Mouse (Mus musculus): ENCODE results near the gene Uhrf1. TPM values are rescaled to one million over a fixed set of nuclear protein-coding genes. Genes with fewer than 3 reads are reported as not detected.
A peak's percentile ranks its signal among the peaks of the same experiment; 100 is the strongest.

The Uhrf1 gene
- total and polyA plus RNA-seq, 2 experiments from 2014 or later: 4.7 to 10.0 TPM

DNA sequence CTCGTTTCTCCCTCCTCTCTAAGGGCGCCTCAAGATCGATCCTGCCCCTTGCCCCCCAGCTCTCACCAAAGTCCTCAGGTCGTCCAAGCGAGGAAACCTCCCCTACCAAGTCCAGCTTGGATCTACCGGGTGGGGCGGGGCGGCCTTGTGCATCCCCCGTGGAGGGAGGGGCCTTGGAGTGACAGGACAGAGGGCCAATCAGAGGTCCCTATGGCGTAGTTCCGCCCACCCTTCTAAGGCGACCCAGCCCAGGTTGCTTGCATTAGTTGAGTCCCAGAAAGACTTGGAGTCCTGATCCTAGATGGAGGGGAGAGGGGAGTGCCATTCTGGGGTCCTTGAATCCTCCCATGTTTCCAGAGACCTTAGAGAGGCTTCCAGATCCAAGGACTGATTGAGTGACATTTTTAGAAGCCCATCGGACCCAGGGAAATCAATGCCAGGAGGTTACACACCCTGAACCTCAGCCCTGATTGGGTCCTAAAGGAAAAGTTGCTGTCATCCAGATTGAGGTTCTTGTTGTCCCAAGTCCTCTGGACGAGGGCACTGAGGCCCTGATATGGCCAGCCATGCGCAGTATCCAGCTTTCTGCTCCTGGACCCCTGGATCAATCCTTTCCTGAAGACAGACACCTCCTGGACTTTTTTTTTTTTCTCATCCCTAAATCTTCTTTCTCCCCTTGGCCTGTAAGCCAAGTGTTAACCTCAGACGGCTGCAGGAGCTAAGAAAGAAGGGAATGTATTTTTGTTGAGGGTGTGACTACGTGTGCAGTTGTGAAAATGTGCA lies 12.5 kb upstream of the Uhrf1 start:
- WGBS: 8% methylated on average over 17 of the region's 17 CpGs
- TF ChIP-seq CTCF (IDR thresholded peaks at IDR 0.05): no peak
- ATAC-seq (ENCODE audit: low FRiP score) (peak; percentile 55; the same call in 1 of the 2 replicates), DNase-seq (ENCODE audit: low spot score) (peak; percentile 62)
- Histone ChIP-seq H3K27ac (ENCODE audit: low read depth, low read length) (peak overlapping the region; percentile 55), H3K4me3 (ENCODE audit: low read depth, low read length) (peak overlapping the region; percentile 20; the same call in 1 of the 2 replicates), H3K4me1 (ENCODE audit: insufficient read depth, low read length) (no peaks in the 10 kb centered on the region), H3K36me3 (ENCODE audit: insufficient read depth, low read length) (no peaks in the 10 kb centered on the region), H3K27me3 (ENCODE audit: insufficient read depth, low read length) (0 out of 2 replicates have a peak, but pooled peaks cover 4% of the 10 kb centered on the region), H3K4me2 (ENCODE audit: low read depth, low read length, poor library complexity, severe bottlenecking) (peak overlapping the region; percentile 38), H3K9me3 (ENCODE audit: low read length) (no peaks in the 10 kb centered on the region), H3K9ac (replicated peaks; ENCODE audit: low read length, poor library complexity, severe bottlenecking) (0 out of 2 replicates have a peak overlapping the region, but pooled peaks have one; percentile 44)

DNA sequence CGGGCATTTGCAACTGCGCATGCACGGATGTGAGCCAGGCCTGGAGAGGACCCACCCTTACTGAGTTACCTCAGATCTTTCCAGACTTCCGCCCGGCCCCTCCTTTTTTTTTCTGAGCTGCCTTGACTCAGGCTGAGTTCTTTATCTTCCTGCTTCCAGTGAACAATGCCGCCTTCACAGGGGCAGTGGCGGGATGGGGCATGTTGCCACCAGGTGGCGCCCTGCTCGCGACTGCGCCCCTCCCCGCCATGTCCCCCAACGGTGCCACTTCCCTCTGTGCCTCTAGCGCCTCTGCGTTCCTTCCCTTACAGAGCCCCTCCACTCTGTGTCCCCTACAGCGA lies 12.0 kb upstream of the Uhrf1 start:
- Histone ChIP-seq H3K27ac (ENCODE audit: low read depth, low read length) (peak overlapping the region; percentile 32; the same call in 1 of the 2 replicates), H3K4me1 (ENCODE audit: insufficient read depth, low read length) (no peaks in the 10 kb centered on the region), H3K9ac (replicated peaks; ENCODE audit: low read length, poor library complexity, severe bottlenecking) (peak overlapping the region; percentile 39; the same call in 1 of the 2 replicates), H3K27me3 (ENCODE audit: insufficient read depth, low read length) (0 out of 2 replicates have a peak, but pooled peaks cover 4% of the 10 kb centered on the region), H3K9me3 (ENCODE audit: low read length) (no peaks in the 10 kb centered on the region), H3K4me2 (ENCODE audit: low read depth, low read length, poor library complexity, severe bottlenecking) (peak overlapping the region; percentile 46), H3K4me3 (ENCODE audit: low read depth, low read length) (peak overlapping the region; percentile 18; the same call in 1 of the 2 replicates), H3K36me3 (ENCODE audit: insufficient read depth, low read length) (no peaks in the 10 kb centered on the region)
- peak; percentile 79 for TF ChIP-seq CTCF (IDR thresholded peaks at IDR 0.05)
- ATAC-seq (ENCODE audit: low FRiP score) (peak; percentile 84), DNase-seq (ENCODE audit: low spot score) (peak; percentile 81)
- WGBS: 1% methylated on average over 16 of the region's 16 CpGs

DNA sequence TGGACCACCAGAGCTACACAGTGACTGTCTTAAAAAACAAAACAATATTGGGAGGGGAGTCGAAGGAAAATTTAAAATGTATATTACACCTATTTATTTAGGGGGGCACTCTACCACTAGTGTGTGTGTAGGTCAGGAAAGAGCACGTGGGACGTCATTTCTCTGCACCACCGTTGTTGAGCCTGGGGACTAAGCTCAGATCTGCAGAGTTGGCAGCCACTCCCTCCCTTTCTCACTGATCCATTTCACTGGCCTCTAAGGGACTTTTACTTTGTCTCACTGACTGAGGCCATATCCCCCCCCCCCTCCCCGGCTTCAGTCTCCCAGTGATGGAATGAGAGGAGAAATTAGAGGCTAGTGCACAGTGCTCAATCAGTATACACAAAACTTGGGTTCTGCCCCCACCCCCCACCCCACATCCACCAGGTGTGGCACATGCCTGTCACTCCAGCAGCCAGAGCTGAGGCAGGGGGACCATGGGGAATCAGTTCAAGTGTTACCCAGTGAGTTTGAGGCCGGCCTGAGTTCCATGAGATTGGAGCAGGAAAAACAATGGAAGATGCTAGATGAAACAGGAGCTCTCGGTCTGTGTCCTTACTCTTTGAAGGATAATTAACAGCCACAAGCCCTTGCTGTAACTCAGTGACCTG lies 11.2 kb upstream of the Uhrf1 start:
- Histone ChIP-seq H3K27me3 (ENCODE audit: insufficient read depth, low read length) (0 out of 2 replicates have a peak, but pooled peaks cover 4% of the 10 kb centered on the region), H3K4me3 (ENCODE audit: low read depth, low read length) (no peak overlapping the region), H3K36me3 (ENCODE audit: insufficient read depth, low read length) (no peaks in the 10 kb centered on the region), H3K27ac (ENCODE audit: low read depth, low read length) (no peak overlapping the region), H3K9ac (replicated peaks; ENCODE audit: low read length, poor library complexity, severe bottlenecking) (no peak overlapping the region), H3K4me1 (ENCODE audit: insufficient read depth, low read length) (no peaks in the 10 kb centered on the region), H3K9me3 (ENCODE audit: low read length) (no peaks in the 10 kb centered on the region), H3K4me2 (ENCODE audit: low read depth, low read length, poor library complexity, severe bottlenecking) (no peak overlapping the region)
- 56% methylated on average over 7 of the region's 7 CpGs for WGBS
- DNase-seq (ENCODE audit: low spot score) (no peak), ATAC-seq (ENCODE audit: low FRiP score) (no peak)
- no peak for TF ChIP-seq CTCF (IDR thresholded peaks at IDR 0.05)

DNA sequence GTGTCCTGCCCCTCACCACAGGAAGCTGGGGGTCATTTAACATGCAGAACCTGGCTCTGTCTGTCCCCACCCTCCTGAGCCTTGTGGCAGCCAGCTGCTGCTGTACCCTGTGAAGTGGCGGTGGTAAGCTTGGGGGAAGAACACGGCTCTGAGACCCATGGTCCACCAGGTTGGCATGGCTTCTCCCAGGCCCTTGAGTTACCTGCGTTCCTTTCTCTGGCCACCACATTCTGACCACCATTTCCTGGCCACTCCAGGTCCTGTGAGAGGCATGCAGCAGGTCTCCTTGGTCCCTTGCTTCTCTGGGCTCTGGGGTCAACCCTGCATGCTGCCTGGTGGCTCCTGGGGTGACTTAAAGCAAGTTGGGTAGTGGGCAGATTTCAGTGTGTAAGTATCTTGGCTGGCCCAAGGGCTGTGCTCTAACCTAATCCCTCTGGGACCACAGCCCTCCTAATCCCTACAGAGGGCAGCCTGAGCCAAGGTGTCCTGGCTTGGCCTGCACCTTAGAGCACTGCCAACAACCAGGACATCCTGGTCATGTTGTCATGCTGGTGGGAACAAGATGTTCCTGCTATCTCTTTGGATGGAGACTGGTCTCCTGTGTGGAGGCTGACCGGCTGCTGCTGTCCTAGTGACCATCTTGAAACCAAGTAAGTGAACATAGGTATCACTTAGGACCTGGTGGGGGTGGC lies 10.4 kb upstream of the Uhrf1 start, which contains the start of gene Plin3:
Plin3 (minus strand) TSS at position 343 of the 692 bp plus-strand sequence.
- TF ChIP-seq CTCF (IDR thresholded peaks at IDR 0.05): no peak
- ATAC-seq (ENCODE audit: low FRiP score): no peak
- Histone ChIP-seq H3K4me2 (ENCODE audit: low read depth, low read length, poor library complexity, severe bottlenecking) (no peak within 1 kb of the TSS), H3K4me3 (ENCODE audit: low read depth, low read length) (no peak within 1 kb of the TSS), H3K27me3 (ENCODE audit: insufficient read depth, low read length) (0 out of 2 replicates have a peak, but pooled peaks cover 4% of the 10 kb centered on the region), H3K27ac (ENCODE audit: low read depth, low read length) (no peak within 1 kb of the TSS), H3K4me1 (ENCODE audit: insufficient read depth, low read length) (no peaks in the 10 kb centered on the region), H3K9me3 (ENCODE audit: low read length) (no peaks in the 10 kb centered on the region), H3K36me3 (ENCODE audit: insufficient read depth, low read length) (no peaks in the 10 kb centered on the region), H3K9ac (replicated peaks; ENCODE audit: low read length, poor library complexity, severe bottlenecking) (no peak within 1 kb of the TSS)
- WGBS: 79% methylated on average over 4 of the region's 4 CpGs
- DNase-seq (ENCODE audit: low spot score): no peak

DNA sequence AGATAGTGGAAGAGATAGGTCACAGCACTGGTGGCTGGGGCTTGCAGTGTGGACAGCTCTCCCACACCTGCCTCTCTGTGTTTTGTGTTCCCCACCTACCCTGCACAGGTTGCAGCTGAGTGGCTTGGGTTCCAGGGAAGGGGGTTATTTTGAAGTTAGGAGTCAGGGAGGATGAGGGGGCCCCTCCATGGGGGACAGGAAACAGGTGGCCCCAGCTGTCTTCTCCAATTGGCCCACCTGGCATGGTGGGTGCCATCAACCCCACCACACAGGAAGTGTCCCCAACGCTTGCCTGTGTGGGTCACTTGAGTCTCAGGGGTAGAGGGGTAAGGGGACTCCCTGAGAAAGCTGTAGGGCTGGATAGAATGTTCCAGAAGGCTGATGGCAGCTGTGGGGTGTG lies 9.8 kb upstream of the Uhrf1 start:
- Histone ChIP-seq H3K4me2 (ENCODE audit: low read depth, low read length, poor library complexity, severe bottlenecking) (no peak overlapping the region), H3K36me3 (ENCODE audit: insufficient read depth, low read length) (no peaks in the 10 kb centered on the region), H3K9ac (replicated peaks; ENCODE audit: low read length, poor library complexity, severe bottlenecking) (no peak overlapping the region), H3K27me3 (ENCODE audit: insufficient read depth, low read length) (0 out of 2 replicates have a peak, but pooled peaks cover 4% of the 10 kb centered on the region), H3K27ac (ENCODE audit: low read depth, low read length) (no peak overlapping the region), H3K4me3 (ENCODE audit: low read depth, low read length) (no peak overlapping the region), H3K4me1 (ENCODE audit: insufficient read depth, low read length) (no peaks in the 10 kb centered on the region), H3K9me3 (ENCODE audit: low read length) (no peaks in the 10 kb centered on the region)
- TF ChIP-seq CTCF (IDR thresholded peaks at IDR 0.05): no peak
- no peak for DNase-seq (ENCODE audit: low spot score)
- ATAC-seq (ENCODE audit: low FRiP score): no peak
- 80% methylated on average over 1 of the region's 1 CpGs for WGBS
